Mouse (Mus musculus): ENCODE measurements around the gene 3830406C13Rik. TPM values are rescaled to one million over a fixed set of nuclear protein-coding genes. Genes with fewer than 3 reads are reported as not detected.
A peak's percentile ranks its signal among the peaks of the same experiment; 100 is the strongest.

Gene 3830406C13Rik
- total and polyA plus RNA-seq, 2 experiments from 2014 or later, result 26.4 to 37.3 TPM

DNA sequence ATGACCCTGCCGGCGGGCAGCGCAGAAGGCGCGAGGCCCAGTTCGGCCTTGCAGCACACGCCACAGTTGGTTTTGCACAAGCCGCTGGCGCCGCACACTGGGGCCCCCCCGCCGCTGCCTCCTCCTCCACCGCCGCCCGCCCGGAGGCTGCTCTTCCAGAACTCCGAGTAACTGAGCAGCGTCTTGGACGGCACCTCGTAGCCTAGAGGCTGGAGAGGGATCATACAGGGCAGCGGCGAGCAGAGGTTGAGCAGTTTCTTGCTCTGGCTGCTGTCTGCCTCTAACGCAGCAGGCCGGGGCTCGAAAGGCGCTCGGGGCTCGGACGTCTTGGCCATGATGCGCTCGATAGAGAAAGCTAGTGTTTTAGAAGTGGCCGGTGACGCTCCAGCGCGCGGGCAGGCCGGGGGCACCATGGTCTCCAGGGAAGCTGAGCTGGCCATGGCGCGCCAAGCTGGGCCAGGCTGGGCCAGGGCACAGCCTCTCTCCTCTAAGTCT is 60.8 kb downstream of the 3830406C13Rik start:
- no peak for TF ChIP-seq CTCF (IDR thresholded peaks at IDR 0.05)
- Histone ChIP-seq H3K4me1 (ENCODE audit: insufficient read depth, low read length) (no peaks in the 10 kb centered on the region), H3K4me2 (ENCODE audit: low read depth, low read length, poor library complexity, severe bottlenecking) (no peak overlapping the region; the same call in 1 of the 2 replicates), H3K9ac (replicated peaks; ENCODE audit: low read length, poor library complexity, severe bottlenecking) (no peak overlapping the region), H3K4me3 (ENCODE audit: low read depth, low read length) (peak overlapping the region; percentile 15; the same call in 1 of the 2 replicates), H3K27ac (ENCODE audit: low read depth, low read length) (no peak overlapping the region), H3K36me3 (ENCODE audit: insufficient read depth, low read length) (no peaks in the 10 kb centered on the region), H3K9me3 (ENCODE audit: low read length) (no peaks in the 10 kb centered on the region), H3K27me3 (ENCODE audit: insufficient read depth, low read length) (peaks cover 92% of the 10 kb centered on the region)
- ATAC-seq (ENCODE audit: low FRiP score) (no peak; the same call in 1 of the 2 replicates), DNase-seq (ENCODE audit: low spot score) (no peak)
- under 1% methylated on average over 39 of the region's 39 CpGs for WGBS

DNA sequence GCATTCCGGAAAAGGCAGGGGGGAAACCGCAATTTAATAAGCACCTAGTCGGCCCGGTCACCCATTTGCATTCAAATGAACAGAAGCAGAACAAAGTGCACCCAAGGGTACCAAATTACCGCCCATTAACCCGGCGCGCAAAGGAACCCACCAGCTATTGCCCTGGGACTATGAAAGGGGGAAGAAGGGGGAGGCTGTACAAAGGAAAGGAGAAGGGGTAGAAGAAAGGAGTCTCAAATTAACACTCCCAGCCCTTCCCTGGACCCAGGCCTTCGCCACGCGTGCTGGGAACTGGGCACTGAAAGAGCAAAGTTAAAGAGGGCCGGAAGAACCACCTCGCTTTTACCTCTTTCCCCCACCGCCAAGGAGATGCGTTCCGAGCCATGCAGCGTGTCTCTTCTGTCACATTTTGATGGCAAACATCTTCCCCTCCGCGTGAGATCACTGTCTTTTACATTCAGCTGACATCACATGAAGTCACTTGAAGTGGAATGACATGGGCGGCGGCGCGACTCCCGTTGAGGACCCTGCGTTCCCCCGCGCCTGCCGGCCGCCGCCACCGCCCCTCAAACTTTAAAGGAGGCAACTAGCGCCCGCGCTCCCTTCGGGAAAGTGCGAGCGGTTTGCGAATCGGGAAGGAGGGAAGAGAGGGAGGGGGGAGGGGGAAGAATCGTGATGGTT is 61.4 kb downstream of the 3830406C13Rik start:
- ATAC-seq (ENCODE audit: low FRiP score), result no peak

DNA sequence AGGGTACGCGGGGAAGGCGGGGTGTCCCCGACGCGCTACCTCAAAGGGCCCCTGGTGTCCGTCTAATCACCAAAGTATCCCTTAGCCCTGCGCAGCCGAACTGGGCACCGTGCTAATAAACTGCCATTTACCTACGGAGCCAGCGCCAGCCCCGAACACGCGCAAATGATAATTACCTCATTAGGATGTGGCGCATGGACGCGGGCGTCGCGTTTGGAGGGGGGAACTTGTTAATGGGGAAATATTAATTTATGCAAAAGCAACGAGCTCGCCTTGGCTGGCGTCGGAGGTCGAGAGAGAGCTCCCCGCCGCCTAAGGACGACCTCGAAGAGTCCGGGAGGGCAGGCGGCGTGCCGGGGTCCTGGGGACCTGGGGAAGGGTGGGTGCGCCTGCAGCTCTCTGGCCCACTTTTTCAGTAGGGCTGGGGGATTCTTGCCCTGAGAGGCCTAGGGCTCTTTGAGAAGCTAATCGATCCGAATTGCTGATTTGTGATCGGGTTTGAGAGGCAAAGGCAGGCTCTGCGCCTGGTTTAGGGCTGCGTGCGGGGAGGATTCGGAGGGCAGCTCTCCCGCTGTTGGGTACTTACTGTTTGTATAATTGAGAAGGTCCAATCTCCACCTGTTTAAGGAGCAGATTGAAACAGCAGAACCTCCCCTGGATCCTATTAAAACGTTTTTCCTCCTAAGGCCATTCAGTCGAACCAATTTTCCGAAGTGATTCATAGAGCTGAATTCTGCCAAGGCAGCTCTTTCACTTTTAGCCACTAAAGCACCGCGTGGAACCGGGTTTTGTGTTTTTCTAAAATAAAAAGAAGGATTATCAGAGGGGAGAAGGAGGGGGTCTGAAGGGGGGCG is 62.3 kb downstream of the 3830406C13Rik start:
- Histone ChIP-seq H3K4me3 (ENCODE audit: low read depth, low read length) (no peak overlapping the region; the same call in 1 of the 2 replicates), H3K4me1 (ENCODE audit: insufficient read depth, low read length) (no peaks in the 10 kb centered on the region), H3K36me3 (ENCODE audit: insufficient read depth, low read length) (no peaks in the 10 kb centered on the region), H3K27ac (ENCODE audit: low read depth, low read length) (no peak overlapping the region), H3K4me2 (ENCODE audit: low read depth, low read length, poor library complexity, severe bottlenecking) (no peak overlapping the region), H3K27me3 (ENCODE audit: insufficient read depth, low read length) (peaks cover 91% of the 10 kb centered on the region), H3K9ac (replicated peaks; ENCODE audit: low read length, poor library complexity, severe bottlenecking) (no peak overlapping the region), H3K9me3 (ENCODE audit: low read length) (no peaks in the 10 kb centered on the region)
- ATAC-seq (ENCODE audit: low FRiP score), result no peak
- WGBS, result 2% methylated on average over 50 of the region's 50 CpGs
- TF ChIP-seq CTCF (IDR thresholded peaks at IDR 0.05), result no peak
- no peak for DNase-seq (ENCODE audit: low spot score)

More for the DNA sequence above, 61.4 kb downstream of the 3830406C13Rik start:
- Histone ChIP-seq H3K9me3 (ENCODE audit: low read length) (no peaks in the 10 kb centered on the region), H3K9ac (replicated peaks; ENCODE audit: low read length, poor library complexity, severe bottlenecking) (no peak overlapping the region), H3K4me1 (ENCODE audit: insufficient read depth, low read length) (no peaks in the 10 kb centered on the region), H3K27me3 (ENCODE audit: insufficient read depth, low read length) (peaks cover 89% of the 10 kb centered on the region), H3K4me2 (ENCODE audit: low read depth, low read length, poor library complexity, severe bottlenecking) (no peak overlapping the region), H3K4me3 (ENCODE audit: low read depth, low read length) (no peak overlapping the region), H3K27ac (ENCODE audit: low read depth, low read length) (no peak overlapping the region), H3K36me3 (ENCODE audit: insufficient read depth, low read length) (no peaks in the 10 kb centered on the region)
- WGBS, result under 1% methylated on average over 40 of the region's 40 CpGs
- no peak for DNase-seq (ENCODE audit: low spot score)
- no peak for TF ChIP-seq CTCF (IDR thresholded peaks at IDR 0.05)

DNA sequence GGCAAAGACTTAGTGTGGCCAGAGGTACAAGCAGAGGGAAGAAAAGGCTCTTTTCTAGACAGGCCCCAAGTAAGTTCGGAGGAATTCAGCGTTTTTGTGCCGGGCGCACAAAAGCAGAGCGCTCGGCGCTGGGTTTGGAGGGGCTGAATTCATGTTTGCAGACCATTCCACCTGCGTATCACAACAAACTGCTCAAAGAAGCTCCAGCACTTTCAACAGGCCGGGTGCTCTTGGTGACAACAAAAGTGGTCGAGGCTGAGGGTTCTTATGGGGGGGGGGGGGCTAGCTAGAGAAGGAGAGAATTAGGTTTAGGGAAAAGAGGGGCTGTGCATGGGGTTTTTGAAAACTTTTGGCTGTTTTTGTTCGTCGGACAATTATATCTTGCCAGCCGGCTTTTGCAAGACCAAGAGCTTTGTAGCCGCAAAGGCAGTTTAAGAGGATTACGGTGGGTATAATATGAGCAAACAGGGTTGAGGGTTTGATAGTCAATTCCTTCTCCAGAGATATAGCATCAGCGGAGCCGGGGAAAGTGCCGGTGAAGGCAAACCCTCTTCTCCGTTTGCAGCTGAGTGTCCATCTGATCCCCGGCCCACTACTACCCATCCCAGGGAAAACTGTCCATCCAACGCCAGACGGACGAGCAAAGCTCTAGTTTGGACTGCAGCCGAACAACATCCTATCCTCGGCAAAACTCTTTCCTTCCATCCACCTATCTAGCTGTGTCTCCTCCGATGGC is 63.1 kb downstream of the 3830406C13Rik start:
- no peak overlapping the region for H3K27ac ChIP-seq (ENCODE audit: low read depth, low read length)
- no peak for TF ChIP-seq CTCF (IDR thresholded peaks at IDR 0.05)
- no peaks in the 10 kb centered on the region for H3K9me3 ChIP-seq (ENCODE audit: low read length)
- WGBS, result 1% methylated on average over 26 of the region's 26 CpGs
- H3K4me3 ChIP-seq (ENCODE audit: low read depth, low read length), result no peak overlapping the region; the same call in 1 of the 2 replicates
- no peaks in the 10 kb centered on the region for H3K36me3 ChIP-seq (ENCODE audit: insufficient read depth, low read length)
- ATAC-seq (ENCODE audit: low FRiP score), result no peak
- H3K4me1 ChIP-seq (ENCODE audit: insufficient read depth, low read length), result no peaks in the 10 kb centered on the region
- H3K27me3 ChIP-seq (ENCODE audit: insufficient read depth, low read length), result peaks cover 90% of the 10 kb centered on the region
- no peak for DNase-seq (ENCODE audit: low spot score)
- no peak overlapping the region for H3K4me2 ChIP-seq (ENCODE audit: low read depth, low read length, poor library complexity, severe bottlenecking)
- no peak overlapping the region for H3K9ac ChIP-seq (replicated peaks; ENCODE audit: low read length, poor library complexity, severe bottlenecking)

DNA sequence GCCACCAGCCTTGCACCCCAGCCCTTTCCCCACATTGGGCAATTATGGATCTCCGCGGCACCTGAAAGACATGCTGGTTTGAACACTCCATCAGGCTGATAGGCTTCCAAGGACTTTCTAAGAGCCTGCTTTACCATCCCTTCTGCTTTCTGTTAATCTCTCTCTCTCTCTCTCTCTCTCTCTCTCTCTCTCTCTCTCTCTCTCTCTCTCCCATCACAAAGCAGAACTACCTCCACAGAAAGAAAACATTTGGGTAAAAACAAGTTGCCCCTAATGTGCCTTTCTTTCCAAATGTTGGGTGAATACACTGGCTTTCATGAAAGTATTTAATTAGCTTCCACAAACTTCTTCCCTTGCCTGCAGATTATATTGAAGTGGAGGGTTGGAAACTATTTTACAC is 64.1 kb downstream of the 3830406C13Rik start, which contains the start of gene Fezf2:
TSS of gene Fezf2 (minus strand) at position 101 of the 400 bp plus-strand sequence.
- WGBS, result 5% methylated on average over 2 of the region's 2 CpGs
- H3K9me3 ChIP-seq (ENCODE audit: low read length), result no peaks in the 10 kb centered on the region
- H3K4me1 ChIP-seq (ENCODE audit: insufficient read depth, low read length), result no peaks in the 10 kb centered on the region
- H3K4me3 ChIP-seq (ENCODE audit: low read depth, low read length), result no peak within 1 kb of the TSS
- no peaks in the 10 kb centered on the region for H3K36me3 ChIP-seq (ENCODE audit: insufficient read depth, low read length)
- no peak within 1 kb of the TSS for H3K9ac ChIP-seq (replicated peaks; ENCODE audit: low read length, poor library complexity, severe bottlenecking)
- DNase-seq (ENCODE audit: low spot score) (no peak), ATAC-seq (ENCODE audit: low FRiP score) (no peak)
- H3K4me2 ChIP-seq (ENCODE audit: low read depth, low read length, poor library complexity, severe bottlenecking), result no peak within 1 kb of the TSS
- no peak within 1 kb of the TSS for H3K27ac ChIP-seq (ENCODE audit: low read depth, low read length)
- no peak for TF ChIP-seq CTCF (IDR thresholded peaks at IDR 0.05)
- H3K27me3 ChIP-seq (ENCODE audit: insufficient read depth, low read length), result peaks cover 89% of the 10 kb centered on the region
